Mouse (Mus musculus) lung, postnatal 0 days (tissue): Measurements from ENCODE around the gene Slc24a3.

Source experiments
- CTCF ChIP-seq: IDR thresholded peaks from 2 replicates; pipeline ENCODE4 v1.5.1; 2016; ENCODE audit warnings: antibody characterized with exemption, mild to moderate bottlenecking
- EP300 ChIP-seq: IDR thresholded peaks from 2 replicates; pipeline ENCODE4 v1.6.1; 2016; ENCODE audit warnings: antibody characterized with exemption, mild to moderate bottlenecking, control low read depth

DNA sequence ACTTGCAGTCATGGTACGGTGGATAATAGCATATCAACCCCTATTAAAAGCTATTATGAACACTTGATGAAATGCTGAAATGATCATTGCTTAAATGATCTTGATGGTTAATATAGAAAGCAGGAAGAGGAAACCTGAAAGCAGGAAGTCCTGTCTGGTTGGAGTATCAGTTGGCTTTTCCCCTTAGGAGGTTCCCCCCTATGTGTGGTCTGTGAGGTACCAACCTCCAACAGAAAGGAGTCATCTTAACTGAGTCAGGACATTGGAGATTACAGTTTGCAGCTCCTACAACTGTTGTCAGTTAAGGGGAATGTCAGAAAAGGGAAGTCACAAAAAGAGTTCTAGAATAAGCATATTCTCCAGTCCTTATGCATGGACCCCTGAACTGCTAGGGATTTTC lies 266.5 kb downstream of the Slc24a3 start:
- TF ChIP-seq EP300 = no peak
- no peak for TF ChIP-seq CTCF
